Mouse (Mus musculus): ENCODE measurements around the gene Eef2k.

Eef2k gene

GRCm38 (mm10) chr7:120842345-120843036, at the start of gene Eef2k:
Eef2k (plus strand) TSS chr7:120842831.
- DNase-seq (ENCODE audit: low spot score), result no peak

- DNase-seq (ENCODE audit: low spot score), result no peak
Observed at GRCm38 (mm10) chr7:120795544-120795943, 47.1 kb upstream of the Eef2k start.

GRCm38 (mm10) chr7:120796369-120796768, 46.3 kb upstream of the Eef2k start:
- DNase-seq (ENCODE audit: low spot score), result no peak

GRCm38 (mm10) chr7:120803268-120803667, 39.4 kb upstream of the Eef2k start:
- DNase-seq (ENCODE audit: low spot score), result no peak

GRCm38 (mm10) chr7:120809705-120810104, 32.9 kb upstream of the Eef2k start:
- DNase-seq (ENCODE audit: low spot score), result no peak

GRCm38 (mm10) chr7:120811834-120812415, 30.7 kb upstream of the Eef2k start, which contains the start of gene Gm5737:
Gm5737 (plus strand) TSS chr7:120812365.
- DNase-seq (ENCODE audit: low spot score), result no peak

GRCm38 (mm10) chr7:120817552-120817951, 25.1 kb upstream of the Eef2k start:
- DNase-seq (ENCODE audit: low spot score), result no peak

- no peak for DNase-seq (ENCODE audit: low spot score)
Observed at GRCm38 (mm10) chr7:120819386-120819785, 23.2 kb upstream of the Eef2k start.

- DNase-seq (ENCODE audit: low spot score), result peak; percentile 28
Observed at GRCm38 (mm10) chr7:120823248-120823647, 19.4 kb upstream of the Eef2k start.

- DNase-seq (ENCODE audit: low spot score), result no peak
Observed at GRCm38 (mm10) chr7:120825097-120825496, 17.5 kb upstream of the Eef2k start.

- DNase-seq (ENCODE audit: low spot score), result no peak
Observed at GRCm38 (mm10) chr7:120826408-120826807, 16.2 kb upstream of the Eef2k start.

- no peak for DNase-seq (ENCODE audit: low spot score)
Observed at GRCm38 (mm10) chr7:120830431-120831381, 11.9 kb upstream of the Eef2k start.

GRCm38 (mm10) chr7:120834426-120834825, 8.2 kb upstream of the Eef2k start:
- DNase-seq (ENCODE audit: low spot score), result no peak

GRCm38 (mm10) chr7:120834863-120835372, 7.7 kb upstream of the Eef2k start:
- DNase-seq (ENCODE audit: low spot score), result no peak

- DNase-seq (ENCODE audit: low spot score), result peak; percentile 98
Observed at GRCm38 (mm10) chr7:120835449-120836359, 6.9 kb upstream of the Eef2k start.

GRCm38 (mm10) chr7:120836361-120836760, 6.3 kb upstream of the Eef2k start:
- no peak for DNase-seq (ENCODE audit: low spot score)

GRCm38 (mm10) chr7:120838436-120839160, 4.0 kb upstream of the Eef2k start:
- DNase-seq (ENCODE audit: low spot score), result no peak

GRCm38 (mm10) chr7:120839786-120840185, 2.8 kb upstream of the Eef2k start:
- DNase-seq (ENCODE audit: low spot score), result no peak

- DNase-seq (ENCODE audit: low spot score), result peak; percentile 61
Observed at GRCm38 (mm10) chr7:120843037-120843621, 498 bp downstream of the Eef2k start.

GRCm38 (mm10) chr7:120843852-120844435, 1.3 kb downstream of the Eef2k start:
- DNase-seq (ENCODE audit: low spot score), result no peak

Measured in ovary, postnatal 10 days (tissue).